Mouse (Mus musculus) large intestine, adult 2 months (tissue): Measurements from ENCODE around the gene Atf3. TPM values are rescaled to one million over a fixed set of nuclear protein-coding genes. Genes with fewer than 3 reads are reported as not detected.

Experiments
- DNase-seq: peaks from one replicate; pipeline ENCODE4 v3.0.0-alpha.2; 2012; ENCODE audit warnings: low read depth, low spot score
- WGBS: fragments of 180-500 bp; shearing (Covaris S2); methylation state at CpG from one replicate; pipeline ENCODE4 v1.1.7; 2018; 5-methylcytosine and 5-hydroxymethylcytosine counted together
- polyA plus RNA-seq: library from polyadenylated mRNA; depleted of rRNA; stranded (reverse); fragments of >200 nt; gene quantifications from 2 replicates; pipeline ENCODE4 v1.2.3, GENCODE M21; 2012; rRNA removed

The Atf3 gene
- 13.5 and 35.4 TPM in 2 replicates for polyA plus RNA-seq

DNA sequence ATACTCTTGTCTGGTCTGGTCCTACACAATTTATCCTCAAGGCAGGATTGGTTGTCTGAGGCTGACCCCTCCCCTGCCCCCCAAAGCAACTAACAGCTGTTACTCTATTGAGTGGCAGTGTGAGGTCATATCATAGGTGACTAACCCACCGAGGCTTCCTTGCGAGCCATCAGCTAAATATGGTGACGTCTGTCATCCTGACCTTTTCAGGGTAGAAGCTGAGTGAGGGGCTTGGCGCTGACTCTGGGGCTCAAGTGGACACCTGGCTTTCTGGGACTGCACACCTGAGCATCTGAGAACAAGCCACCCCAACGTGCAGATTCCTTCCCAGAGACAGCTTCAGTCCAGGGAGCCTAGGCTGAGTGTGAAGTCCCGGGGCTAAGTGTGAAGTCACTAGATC lies at the start of gene Atf3:
Gene Atf3, minus strand, starts transcription at position 101 of the 400 bp plus-strand sequence.
- no peak for DNase-seq

GRCm38 (mm10) chr1:191267162-191267561 lies 49.3 kb upstream of the Atf3 start:
- WGBS, result 81% methylated on average over 5 of the region's 5 CpGs
- no peak for DNase-seq

More for the DNA sequence above, at the start of gene Atf3:
- WGBS, result 62% methylated on average over 6 of the region's 6 CpGs

DNA sequence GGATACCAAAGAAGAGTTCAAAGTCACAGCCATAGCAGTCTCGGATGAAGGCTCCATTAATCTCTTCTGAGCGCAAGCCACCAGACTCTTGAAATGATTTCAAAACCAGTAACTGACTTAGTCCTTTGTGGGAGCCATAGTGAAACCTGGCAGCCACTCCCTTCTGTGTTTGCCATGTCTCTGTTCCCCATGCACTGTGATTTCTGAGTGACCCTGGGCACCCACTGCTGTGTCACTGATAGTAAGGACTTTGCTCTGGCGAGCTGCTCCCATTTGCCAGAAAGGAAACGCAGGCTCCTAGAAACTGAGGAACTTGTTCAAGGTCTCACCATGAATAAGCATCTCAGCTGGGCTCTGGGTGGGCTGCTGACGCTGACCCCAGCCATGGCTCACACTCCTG lies 45.6 kb upstream of the Atf3 start:
- 40% methylated on average over 5 of the region's 5 CpGs for WGBS

DNA sequence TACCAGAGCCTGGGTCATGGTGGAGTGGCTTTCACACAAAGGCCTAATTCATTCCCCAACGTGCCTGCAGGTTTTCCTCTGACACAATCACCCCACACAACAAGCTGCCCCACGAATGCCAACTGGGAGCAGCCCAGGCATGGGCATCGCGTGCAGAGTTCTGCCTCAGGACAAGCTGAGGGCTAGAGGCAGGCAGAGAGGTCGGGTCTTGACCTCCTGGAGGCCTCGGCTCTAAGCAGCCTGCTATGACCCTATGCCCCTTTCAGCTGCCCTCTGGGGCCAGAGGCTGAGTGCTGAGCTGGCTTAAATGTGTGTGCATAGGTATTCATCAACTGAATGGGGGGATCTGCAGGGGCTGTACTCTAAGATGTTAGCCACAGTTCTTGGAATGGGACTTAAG lies 44.0 kb upstream of the Atf3 start:
- DNase-seq, result no peak
- WGBS, result 75% methylated on average over 6 of the region's 6 CpGs

More for the DNA sequence above, 45.6 kb upstream of the Atf3 start:
- no peak for DNase-seq

DNA sequence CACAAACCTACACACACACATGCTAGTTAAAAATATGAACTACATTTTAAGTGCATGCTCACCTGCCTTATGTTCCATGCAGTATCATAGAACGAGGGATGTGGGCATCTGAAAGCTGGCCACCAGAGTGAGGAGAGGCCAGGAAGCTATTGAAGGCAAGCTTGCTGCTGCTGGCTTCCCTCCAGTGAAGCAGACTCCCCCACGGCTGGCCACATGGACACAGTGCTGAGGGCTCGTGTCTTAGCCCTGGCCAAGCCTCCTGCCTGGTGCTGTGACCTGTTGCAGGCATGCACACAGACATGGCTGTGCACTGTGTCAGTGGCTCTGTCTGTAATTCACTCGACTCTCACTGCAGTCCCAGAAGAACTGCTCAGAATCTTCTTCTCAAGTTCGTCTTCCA lies 41.8 kb upstream of the Atf3 start:
- no peak for DNase-seq
- 38% methylated on average over 5 of the region's 5 CpGs for WGBS

DNA sequence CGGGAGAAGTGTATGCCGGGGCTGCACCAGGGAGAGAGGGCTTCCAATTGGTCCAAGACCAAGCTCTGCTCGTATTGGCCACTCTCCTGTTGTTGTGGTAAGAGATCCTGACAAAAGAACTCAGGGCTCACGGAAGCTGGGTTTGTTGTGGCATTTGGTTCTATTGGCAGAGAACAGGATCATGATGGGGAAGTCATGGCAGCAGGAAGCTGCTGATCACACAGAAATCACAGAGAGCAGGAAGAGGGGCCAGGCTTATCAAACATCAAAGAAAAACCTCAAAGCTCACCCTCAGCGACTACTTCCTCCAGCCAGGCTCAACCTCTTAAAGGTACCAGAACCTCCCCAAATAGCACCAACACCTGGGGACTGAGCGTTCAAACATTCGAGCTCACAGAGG lies 41.3 kb upstream of the Atf3 start:
- whole genome bisulfite sequencing, result 18% methylated on average over 7 of the region's 7 CpGs
- no peak for DNase-seq

DNA sequence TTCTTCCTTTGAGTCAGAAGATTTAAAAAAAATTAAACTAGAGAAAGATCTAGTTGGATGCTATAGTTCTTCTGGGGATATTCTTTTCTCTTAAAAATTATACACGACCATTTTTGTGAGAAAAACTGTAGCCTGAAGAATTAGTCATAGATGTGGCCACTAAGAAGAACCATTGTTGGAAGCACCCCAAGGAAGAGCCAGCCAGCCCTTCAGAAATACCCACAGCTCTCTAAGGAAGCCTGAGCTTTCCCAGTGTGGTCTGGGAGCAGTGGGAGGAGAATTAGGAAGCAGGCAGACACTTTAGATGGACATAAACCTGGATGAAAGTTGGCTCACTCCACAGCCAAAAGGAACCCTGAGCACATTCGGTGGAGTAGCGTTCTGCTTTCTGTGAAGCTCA lies 40.7 kb upstream of the Atf3 start:
- no peak for DNase-seq
- 53% methylated on average over 3 of the region's 3 CpGs for WGBS

- 93% methylated on average over 2 of the region's 2 CpGs for WGBS
Observed at GRCm38 (mm10) chr1:191257981-191258380, 40.1 kb upstream of the Atf3 start.

GRCm38 (mm10) chr1:191257351-191257771 lies 39.5 kb upstream of the Atf3 start:
- no peak for DNase-seq
- WGBS, result 73% methylated on average over 3 of the region's 3 CpGs

More at GRCm38 (mm10) chr1:191257981-191258380, 40.1 kb upstream of the Atf3 start:
- no peak for DNase-seq

GRCm38 (mm10) chr1:191256566-191257350 lies 38.9 kb upstream of the Atf3 start:
- 38% methylated on average over 11 of the region's 11 CpGs for WGBS
- no peak for DNase-seq

DNA sequence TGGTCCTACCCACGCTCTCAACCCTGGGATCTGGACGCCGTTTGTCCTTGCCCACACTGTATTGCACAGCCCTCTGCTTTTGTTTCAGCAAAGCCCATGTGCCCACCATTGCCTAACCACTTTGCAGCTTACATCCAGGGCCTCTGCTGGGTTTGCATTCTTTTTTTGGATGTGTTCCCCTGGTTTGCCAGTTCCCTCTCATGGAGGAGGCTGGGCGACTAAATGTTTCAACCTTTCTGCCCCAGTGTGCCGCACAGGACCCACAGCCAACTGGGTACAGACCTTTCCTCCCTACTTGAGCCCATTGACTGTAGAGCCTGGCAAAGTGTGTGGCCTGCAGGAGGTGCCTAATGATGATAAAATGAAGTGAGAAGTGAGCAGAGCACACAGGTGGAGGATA lies 38.3 kb upstream of the Atf3 start:
- WGBS, result 89% methylated on average over 5 of the region's 5 CpGs
- no peak for DNase-seq

- no peak for DNase-seq
- WGBS, result 73% methylated on average over 5 of the region's 5 CpGs
Observed at GRCm38 (mm10) chr1:191254448-191254847, 36.6 kb upstream of the Atf3 start.

DNA sequence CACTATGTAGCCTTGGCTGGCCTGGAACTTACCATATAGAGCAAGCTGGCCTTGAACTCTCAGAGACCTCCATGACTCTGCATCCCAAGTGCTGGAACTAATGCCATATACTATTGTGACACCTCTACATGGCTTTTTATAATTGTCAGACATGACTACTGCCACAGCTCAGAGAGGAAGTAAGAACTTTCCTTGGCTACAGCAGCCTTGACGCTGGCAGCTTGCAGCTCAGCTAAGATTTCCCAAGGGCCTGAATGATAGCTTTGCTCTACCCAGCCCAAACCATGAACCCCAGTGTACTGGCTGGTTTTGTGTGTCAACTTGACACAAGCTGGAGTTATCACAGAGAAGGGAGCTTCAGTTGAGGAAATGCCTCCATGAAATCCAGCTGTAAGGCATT lies 35.8 kb upstream of the Atf3 start:
- no peak for DNase-seq
- WGBS, result 90% methylated on average over 1 of the region's 1 CpGs

- 83% methylated on average over 3 of the region's 3 CpGs for WGBS
- DNase-seq, result no peak
Observed at GRCm38 (mm10) chr1:191249975-191250374, 32.1 kb upstream of the Atf3 start.

- DNase-seq, result no peak
- WGBS, result 77% methylated on average over 1 of the region's 1 CpGs
Observed at GRCm38 (mm10) chr1:191248423-191248822, 30.6 kb upstream of the Atf3 start.

- 94% methylated on average over 1 of the region's 1 CpGs for WGBS
- DNase-seq, result no peak
Observed at GRCm38 (mm10) chr1:191247561-191247960, 29.7 kb upstream of the Atf3 start.

GRCm38 (mm10) chr1:191243855-191244254 lies 26.0 kb upstream of the Atf3 start:
- WGBS, result 94% methylated on average over 4 of the region's 4 CpGs
- DNase-seq, result no peak

- WGBS, result 79% methylated on average over 12 of the region's 12 CpGs
- no peak for DNase-seq
Observed at GRCm38 (mm10) chr1:191242065-191242698, 24.3 kb upstream of the Atf3 start.

- WGBS, result 81% methylated on average over 1 of the region's 1 CpGs
- no peak for DNase-seq
Observed at GRCm38 (mm10) chr1:191241574-191241973, 23.7 kb upstream of the Atf3 start.

GRCm38 (mm10) chr1:191239602-191240001 lies 21.8 kb upstream of the Atf3 start:
- DNase-seq, result no peak
- WGBS, result 83% methylated on average over 4 of the region's 4 CpGs
